Mouse (Mus musculus) cerebellum, postnatal 10 days (tissue): ENCODE measurements around the gene Thra.
A peak's percentile ranks its signal among the peaks of the same experiment; 100 is the strongest.

ENCODE experiments used
- DNase-seq, 2 experiments: peaks; one replicate each; pipeline ENCODE4 v3.0.0; 2021; ENCODE audit warnings: mixed read lengths in 2 of 2

Thra gene

DNA sequence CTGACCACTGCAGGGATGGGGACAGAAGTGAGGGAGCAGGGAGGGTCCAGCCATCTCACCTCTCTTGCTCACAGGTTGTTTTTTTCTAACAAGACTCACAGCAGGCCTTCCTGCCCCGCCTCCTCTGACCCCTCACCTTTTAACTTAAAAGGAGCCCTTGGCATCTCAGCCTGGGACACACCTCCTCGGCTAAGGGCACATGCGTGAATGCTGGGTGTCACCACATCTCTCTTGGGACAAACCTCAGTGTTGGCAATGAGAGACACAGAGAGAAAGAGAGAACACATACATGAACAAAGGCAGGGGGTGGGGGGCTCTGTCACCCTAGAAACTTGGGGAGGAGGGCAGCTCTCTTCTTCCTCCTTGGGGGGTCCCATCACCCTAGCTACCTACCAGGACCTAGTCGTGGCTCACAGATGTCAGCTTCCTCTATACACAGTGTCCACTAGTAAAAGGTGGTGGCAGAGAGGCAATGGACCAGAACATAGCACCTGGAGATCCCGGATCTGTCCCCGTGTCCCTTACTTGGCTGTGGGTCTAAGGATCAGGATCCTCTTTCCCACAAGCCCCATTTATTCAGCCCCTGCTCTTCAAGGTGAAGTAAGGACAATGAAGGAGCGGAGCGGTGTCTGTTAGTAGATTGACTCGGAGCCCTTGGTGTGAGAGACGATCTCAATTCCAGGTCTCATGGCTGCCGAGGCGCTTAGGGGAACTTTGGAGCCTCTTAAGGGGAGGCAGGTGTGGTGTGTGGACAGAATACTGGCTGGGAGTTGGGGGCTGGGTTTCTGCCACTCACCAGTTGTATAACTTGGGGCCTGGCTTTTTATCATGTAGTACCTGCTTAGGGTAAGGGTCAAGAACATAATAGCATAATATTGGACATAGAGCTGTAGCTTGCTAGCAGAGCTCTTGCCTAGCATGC, 5.8 kb downstream of the Thra start:
- DNase-seq: peak in 1 of 2 experiments; percentile 26

DNA sequence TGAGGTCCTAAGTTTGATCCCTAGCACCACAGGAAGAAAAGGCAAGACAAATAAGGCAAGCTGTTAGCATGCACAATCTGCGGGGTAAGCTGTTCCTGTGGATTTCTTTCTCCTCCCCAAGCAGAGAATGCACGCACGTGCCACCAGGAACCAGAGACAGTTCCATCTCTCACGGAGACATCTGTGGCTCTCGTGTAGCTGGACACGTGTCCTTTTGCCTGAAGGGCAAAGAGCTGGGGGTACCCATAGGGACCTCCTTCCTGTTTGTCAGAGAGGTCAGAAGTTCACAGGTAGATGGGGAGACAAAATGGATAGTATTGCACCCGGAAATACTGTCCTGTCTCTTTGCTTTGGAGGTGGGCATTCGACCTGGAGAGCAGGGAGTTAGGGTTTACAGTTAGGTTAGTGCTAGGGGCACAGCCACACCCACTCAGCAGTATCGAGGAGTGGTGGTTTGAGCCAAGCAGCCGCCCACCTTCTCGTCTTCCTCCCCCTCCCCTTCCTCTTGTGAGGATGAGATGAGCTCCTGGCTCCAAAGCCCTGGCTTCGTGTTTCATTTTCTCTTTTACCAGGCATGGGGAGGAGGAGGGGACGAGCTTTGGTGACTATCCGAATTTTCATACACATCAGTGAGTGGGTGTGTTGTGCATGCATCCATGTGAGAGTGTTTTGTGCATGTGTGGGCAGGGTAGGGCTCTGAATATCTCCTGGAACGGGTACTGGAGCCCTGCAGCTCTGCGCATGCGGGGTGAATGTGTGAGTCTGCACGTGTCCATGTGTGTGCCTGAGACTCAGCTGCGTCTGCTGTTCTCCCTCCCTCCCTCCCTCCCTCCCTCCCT, 6.6 kb downstream of the Thra start:
- peak; percentile 93 to 97 for DNase-seq

DNA sequence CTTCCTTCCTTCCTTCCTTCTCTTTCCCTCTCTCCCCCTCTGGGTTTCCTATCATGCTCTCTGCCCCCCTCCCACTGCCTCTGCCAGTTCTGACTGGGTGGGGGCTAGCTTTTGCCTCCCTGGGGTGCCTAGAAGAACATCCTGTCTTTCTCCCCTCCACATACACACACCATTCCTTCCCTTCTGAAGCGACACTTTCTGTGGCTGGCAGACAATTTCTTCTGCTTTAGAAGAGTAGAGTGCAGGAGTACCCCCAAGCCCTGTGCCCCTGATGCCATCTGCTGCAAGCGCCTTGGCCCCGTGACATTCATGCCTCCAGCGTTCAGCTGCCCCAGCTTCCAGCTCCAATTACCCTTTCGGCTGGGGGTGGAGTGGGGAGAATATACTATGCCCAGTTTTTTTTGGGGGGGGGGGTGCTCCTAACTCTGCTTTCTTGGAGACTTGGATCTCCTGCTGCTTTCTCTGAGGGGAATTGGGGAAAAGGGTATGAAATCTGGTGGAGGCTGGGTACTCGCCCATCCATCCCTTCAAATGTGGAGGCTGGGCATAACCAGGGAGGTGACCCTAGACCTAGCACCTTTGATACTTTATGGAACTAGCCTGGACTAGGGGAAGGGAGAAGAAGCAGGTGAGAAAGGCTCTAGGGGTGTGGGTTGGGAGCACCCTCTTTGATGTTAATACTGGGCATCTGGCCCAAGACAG, 7.5 kb downstream of the Thra start:
- DNase-seq: peak; percentile 80 to 83

DNA sequence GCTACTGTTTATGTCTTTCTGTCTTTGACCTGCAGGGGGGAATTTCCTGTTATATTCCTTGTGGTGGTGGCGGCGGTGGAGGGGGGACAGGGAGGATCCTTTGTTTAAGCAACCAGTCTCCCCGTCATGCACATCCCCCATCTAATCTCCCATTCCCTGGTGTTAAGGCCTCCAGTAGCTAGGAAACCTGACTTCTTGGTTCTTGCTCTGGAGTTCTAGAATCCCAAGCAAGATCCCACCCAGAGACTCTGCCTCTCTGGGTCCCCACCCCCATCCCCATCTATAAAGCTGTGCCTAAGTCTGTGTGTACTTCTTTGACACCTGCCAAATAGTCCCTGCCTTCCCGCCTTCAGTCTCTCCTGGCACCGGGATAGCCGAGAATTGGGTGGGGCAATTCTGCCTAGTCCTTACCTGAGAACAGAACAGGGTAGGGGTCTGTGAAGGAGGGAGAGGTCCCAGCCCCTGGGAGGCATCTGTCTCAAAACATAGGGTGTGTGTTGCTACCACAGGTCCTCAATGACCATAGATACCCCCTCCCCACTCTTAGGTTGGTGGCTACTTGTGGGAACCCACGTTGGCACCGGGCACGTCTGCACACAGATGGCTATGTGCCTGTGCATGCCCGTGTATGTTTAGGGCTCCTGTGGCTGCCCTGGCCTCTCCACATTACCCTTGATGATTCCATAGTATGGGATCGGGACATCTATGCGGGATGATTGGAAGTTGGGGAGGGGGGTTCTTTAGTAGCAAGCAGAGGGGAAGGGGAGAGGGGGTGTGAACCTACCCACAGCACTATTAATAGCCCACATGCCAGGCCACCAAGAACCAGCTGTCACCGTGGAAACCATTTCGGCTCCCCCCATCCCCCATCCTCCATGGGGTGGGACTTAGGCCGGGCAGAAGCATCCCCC, 8.3 kb downstream of the Thra start:
- peak; percentile 88 for DNase-seq

DNA sequence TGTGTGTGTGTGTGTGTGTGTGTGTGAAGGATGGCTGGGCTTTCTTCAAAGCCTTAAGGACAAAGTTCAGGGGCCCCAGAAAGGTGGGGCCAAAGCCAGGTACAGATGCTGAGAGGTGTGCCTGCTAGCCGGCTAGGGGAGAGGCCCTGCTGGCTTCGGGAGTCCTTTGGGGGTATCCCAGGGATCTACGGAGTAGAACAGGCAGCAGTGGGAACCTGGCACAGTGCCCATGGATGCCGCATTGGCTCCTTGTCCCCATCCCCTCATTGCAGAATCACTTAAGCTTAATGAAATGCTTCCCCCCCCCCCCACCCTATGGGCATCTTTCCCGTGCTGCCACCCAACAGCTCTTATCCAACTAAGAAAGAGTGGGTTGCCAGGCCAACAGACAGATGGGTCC, 9.3 kb downstream of the Thra start:
- DNase-seq: peak; percentile 85 to 87

DNA sequence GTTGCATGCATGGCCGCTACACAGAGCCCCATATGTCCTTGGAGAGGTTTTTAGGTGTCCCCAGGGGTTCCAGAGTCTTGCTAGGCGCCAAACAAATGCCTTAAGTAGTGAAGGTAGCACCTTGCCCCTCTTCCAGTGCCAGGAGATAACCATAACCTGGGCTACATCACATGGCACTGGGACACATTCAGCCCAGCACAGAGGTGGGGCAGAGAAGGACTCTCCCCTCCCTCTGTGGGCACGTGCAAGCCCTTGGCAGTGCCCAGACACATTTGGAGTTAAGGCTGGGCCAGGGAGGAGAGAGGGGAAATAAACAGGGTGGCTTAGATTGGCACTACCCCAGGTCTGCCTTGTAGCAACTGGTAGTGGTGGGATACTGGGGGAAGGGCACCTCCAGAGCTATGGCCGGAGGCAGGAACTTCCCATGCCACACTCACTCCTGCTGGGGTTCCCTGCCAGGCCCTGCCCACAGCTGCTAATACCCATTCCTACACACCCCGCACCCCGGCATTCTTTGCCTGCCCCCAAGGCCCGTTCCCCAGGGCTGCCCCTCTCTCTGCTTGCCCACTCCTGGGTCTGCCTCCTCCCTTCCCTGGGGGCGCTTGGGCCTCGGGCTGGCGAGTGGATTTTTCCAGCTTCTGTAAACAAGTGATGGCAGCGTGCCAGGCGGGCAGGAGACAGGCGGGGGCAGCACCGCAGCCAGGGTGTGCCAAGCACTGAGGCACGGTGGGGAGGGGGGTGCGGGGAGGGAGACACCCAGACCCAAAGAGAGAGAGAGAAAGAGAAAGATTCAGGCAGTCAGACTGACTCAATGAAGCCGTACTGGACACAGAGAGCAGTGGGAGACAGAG, 10.1 kb downstream of the Thra start:
- DNase-seq: peak; percentile 91 to 93

DNA sequence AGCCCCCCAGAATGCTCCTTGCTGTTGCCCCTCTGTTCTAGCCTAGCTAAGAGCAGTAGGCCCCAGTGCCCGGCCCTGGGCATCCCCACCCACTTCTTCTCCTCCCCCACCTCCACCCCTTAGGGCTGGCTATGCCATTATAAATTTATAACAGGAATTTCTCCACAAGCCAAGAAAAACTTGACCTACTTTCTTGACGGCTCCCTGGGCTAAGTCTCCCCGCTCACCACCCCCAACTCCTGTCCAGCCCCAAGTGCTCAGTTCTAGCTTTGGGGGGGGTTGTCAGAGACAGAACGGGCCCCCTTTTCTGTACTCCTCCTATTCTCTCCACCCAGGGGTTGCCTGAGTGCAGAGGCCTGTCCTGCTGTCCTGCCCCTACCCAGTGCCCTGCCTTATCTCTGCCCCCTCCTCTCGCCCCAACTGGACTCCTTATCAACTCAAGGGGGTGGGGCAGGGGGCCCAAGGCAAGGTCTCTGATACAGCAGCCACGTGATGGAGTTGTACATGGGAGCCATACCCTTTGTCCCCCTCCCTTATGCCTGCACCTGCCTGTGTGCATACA, 10.9 kb downstream of the Thra start:
- peak in 1 of 2 experiments; percentile 47 for DNase-seq

DNA sequence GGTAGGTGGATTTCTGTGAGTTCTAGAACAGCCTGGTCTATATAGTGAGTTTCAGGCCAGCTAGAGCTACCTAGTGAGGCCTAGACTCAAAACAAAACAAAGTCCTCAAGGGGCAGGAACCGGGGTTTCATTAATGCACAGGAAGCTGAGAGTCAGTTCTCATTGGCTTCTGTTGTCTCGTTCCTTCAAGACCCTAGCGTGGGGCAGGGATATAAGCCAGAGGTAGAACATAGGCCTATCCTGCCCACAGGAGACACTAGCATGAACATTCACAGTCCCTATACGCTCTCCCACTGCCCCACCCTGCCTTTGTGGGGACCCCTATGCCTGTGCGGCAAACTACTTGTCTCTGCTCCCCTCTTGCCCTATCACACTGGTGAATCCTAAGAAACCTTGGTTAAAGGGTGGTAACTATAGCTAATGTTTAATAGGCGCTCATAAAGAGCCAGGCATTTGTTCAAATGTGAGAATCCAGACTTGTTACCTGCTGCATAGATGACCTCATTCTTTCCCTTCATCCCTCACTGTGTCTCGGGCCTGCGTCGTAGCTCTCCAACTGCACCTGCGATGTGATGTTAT, 12.2 kb downstream of the Thra start:
- DNase-seq: no peak

DNA sequence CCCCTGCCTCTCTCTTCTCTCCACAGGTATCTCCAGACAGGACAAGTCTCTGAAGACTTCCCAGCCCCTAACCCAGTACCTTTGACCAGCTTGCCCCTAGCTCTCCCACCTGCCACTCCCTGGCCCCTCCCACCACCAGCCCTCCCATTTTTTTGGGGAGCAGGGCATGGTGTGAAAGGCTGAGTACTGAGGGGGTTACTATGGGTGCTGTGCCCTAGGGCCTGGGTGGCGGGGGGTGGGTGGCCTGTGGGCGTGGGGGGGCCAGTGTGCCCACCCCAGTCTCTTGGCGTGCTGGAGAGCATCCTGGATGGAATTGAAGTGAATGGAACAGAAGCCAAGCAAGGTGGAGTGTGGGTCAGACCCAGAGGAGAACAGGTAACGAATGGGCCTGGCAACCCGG, 12.8 kb downstream of the Thra start:
- no peak for DNase-seq

DNA sequence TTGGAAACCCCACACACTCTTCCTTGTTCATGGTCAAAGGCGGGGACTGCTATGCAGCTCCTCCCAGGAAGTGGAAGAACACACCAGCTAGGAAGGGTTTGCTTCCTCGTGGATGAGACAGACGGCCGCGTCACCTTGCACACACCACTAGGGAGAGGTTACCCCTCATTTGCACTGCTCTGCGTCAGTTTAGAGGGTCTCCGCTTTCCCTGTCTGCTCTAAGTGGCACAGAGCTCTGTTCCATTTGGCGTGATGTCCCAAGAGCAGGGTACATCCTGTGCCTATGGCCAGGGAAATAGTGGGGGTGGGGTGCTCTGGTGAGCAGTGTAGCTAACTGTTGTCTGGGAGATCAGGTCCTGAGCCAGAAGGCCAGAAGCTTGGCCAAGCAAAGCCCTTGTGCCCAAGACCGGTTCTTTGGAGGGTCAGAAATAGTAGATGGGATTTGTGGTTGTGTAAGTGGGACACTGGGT, 13.7 kb downstream of the Thra start:
- peak; percentile 60 to 71 for DNase-seq

DNA sequence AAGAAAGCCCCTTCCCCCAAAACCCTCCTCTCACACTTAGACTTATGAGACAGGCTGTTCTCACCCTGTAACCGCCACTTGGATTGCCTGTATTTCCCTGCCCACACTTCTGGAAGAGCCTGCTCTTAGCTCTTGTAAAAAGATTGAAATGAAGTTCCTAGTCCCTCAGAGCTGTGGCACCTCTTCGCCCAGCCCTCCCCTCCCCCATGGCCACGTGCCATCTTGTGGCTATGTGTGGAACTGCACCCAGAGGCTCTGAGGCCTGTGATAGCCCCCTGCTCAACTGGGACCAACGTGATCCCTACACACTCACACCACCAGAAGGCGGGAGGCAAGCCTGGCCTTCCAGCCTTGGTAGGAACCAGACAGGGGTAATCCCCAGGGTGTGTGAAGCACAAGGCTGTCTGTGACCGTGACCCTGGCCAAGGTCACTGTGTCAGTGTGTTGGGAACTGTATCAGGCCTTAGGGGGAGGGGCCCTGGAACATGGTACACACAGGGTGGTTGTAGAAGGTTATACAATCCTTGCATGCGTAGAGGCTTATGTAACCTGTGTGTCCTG, 14.3 kb downstream of the Thra start:
- DNase-seq: peak; percentile 92 to 96

DNA sequence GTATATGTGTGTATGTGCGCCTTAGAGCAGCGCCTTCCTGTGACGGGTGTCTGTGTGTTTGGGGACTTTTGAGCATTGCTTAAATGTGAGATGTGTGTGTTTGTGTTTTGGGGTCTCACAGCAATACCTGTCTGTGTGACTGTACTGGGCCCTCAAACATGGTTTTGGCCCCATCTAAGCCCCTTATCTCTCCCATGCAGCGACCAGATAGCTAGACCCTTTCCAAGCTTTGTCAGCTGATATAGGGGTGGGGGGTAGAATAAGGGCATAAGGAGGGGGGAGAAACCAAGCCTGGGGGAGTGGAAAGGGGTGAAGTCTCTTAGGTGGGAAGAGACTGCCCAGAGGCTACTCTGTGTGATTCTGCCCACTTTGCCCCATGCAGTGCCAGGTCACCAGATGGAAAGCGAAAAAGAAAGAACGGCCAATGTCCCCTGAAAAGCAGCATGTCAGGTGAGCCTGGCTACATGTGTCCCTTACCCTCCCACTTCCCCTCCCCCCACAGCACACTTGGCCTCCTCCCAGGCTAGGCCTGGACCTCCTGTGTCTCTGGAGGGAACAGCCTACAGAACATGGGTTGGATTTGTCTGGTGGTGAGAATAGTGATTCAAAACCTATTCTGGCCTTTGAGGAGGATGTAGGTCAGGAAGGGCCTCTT, 15.4 kb downstream of the Thra start:
- DNase-seq: peak; percentile 51 to 57

DNA sequence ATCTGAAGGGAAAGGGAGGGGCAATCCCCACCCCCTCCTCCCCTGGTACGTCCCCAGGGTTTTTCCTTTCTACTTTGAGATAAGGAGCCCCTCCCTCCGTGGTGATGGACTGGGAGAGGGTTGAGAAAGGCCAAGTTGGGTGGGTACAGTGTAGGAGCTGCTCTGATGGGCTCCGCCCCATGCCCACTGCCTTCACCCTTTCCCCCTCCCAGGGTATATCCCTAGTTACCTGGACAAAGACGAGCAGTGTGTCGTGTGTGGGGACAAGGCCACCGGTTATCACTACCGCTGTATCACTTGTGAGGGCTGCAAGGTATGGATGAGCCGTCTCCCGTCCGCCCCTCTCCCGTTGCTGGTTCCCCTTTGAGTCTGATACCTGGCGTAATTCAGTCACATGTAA, 16.3 kb downstream of the Thra start:
- DNase-seq: no peak

DNA sequence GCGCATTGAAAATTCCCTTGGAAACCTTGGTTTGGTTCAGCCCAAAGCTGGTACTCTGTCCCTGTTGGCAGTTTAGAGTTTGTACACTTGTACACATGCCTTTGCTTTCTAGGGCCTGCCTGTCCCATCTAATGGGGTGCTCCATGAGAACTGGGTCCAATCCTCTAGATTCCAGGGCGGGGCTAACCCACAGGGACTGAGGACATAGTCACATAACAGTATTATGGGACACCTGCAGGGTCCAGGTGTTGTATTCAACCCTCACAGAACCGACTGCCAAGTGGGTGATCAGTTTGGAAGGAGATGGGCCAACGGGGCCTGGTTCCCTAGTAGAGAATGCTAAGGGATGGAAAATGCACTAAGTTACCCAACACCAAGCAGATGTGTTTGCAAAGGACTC, 21.5 kb downstream of the Thra start:
- no peak for DNase-seq

DNA sequence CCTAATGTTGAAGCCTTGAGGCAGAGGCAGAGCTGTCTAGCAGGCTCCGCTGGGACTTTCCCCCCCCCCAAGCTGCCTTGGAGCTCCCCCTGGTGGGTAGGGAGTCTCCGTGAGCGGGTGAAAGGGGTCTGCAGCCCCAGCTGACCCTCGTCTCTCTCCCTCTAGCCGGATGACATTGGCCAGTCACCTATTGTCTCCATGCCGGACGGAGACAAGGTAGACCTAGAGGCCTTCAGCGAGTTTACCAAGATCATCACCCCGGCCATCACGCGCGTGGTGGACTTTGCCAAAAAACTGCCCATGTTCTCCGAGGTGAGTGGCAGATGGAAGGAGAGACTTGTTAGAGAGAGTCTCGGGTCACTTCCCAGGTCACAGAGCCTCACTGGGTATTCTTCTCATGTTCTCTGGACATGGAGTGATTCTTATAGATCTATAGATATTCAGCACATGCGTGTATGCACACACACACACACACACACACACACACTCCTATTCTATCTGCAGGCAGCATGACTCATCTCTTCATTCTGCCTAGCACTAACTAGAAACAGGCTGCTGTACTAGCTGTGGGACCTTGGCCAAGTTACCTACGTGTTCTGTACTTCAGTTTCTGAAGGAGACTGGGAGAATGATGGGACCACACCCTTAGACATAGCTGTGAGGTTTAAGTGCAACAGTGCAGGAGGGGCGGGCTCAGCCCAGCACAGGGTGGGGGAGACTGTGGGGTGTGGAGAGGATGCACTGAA, 22.5 kb downstream of the Thra start:
- peak in 1 of 2 experiments; percentile 61 for DNase-seq

DNA sequence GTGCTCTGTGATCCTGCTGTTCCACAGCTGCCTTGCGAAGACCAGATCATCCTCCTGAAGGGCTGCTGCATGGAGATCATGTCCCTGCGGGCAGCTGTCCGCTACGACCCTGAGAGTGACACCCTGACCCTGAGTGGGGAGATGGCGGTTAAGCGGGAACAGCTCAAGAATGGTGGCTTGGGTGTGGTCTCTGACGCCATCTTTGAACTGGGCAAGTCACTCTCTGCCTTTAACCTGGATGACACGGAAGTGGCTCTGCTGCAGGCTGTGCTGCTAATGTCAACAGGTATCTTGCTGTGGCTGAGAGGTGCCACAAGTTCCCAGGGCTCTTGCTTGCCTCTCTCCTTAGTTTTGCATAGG, 23.0 kb downstream of the Thra start:
- no peak for DNase-seq

DNA sequence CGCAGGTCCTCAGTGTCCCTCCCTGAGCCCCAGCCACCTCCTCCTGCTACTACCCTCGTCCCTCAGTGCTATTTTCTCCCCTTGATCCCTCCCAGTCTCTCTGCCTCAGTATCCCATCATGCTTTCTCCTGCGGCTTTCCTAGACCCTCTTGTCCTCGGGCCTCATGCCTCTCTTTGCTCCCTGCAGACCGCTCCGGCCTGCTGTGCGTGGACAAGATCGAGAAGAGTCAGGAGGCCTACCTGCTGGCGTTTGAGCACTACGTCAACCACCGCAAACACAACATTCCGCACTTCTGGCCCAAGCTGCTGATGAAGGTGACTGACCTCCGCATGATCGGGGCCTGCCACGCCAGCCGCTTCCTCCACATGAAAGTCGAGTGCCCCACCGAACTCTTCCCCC, 23.7 kb downstream of the Thra start:
- DNase-seq: no peak

DNA sequence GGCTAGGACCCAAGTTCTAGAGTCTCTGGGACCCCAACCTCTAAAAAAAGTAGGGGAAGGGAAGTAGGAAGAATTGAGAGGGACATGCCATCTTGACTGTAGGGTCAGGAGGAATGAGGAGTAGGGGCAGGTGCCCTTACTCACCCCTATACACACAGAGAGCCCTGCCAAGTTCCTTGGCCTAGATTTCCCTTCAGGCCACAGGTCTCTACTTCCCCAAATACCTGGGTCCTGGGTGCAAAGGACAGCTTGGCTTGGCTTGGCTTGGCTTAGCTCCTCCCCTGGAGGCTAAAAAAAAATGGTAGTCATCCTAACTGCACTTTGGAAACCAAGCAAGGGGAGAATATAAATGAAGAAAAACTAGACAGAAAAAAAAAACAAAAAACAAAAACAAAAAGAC, 24.3 kb downstream of the Thra start:
- DNase-seq: no peak
